Mouse (Mus musculus) cortical plate, adult 2 months (tissue): ENCODE results near the gene Ociad1. TPM values are rescaled to one million over a fixed set of nuclear protein-coding genes. Genes with fewer than 3 reads are reported as not detected.

Source experiments
- H3K27ac ChIP-seq: fragments of 200-500 bp; 2 replicates; pipeline ENCODE4 v1.5.1; 2012; ENCODE audit warnings: low read length, control low read depth, inconsistent platforms; ENCODE audit not compliant: insufficient read depth
- H3K4me1 ChIP-seq: fragments of 200-500 bp; 2 replicates; pipeline ENCODE4 v1.6.1; 2011; ENCODE audit warnings: low read length; ENCODE audit not compliant: control insufficient read depth, insufficient read depth
- H3K4me3 ChIP-seq: fragments of 200-500 bp; 2 replicates; pipeline ENCODE4 v1.5.1; 2011; ENCODE audit warnings: mild to moderate bottlenecking, low read length, control low read depth; ENCODE audit not compliant: insufficient read depth
- CTCF ChIP-seq: fragments of 200-500 bp; IDR thresholded peaks from 2 replicates; pipeline ENCODE4 v1.5.1; 2011; ENCODE audit warnings: mild to moderate bottlenecking, control low read depth, low read length; ENCODE audit not compliant: insufficient read depth; ENCODE audit errors: extremely low read depth
- POLR2A ChIP-seq: fragments of 200-500 bp; IDR thresholded peaks from 2 replicates; pipeline ENCODE4 v1.6.1; 2011; ENCODE audit warnings: mild to moderate bottlenecking, low read length, control low read depth; ENCODE audit not compliant: insufficient read depth; ENCODE audit errors: extremely low read depth
- polyA plus RNA-seq: library from polyadenylated mRNA; depleted of rRNA; stranded (reverse); fragments of >200 nt; gene quantifications from 2 replicates; pipeline ENCODE4 v1.2.3, GENCODE M21; 2012

Gene Ociad1
- polyA plus RNA-seq, 1 experiment, result 315 TPM

- Histone ChIP-seq H3K4me1 (peaks cover 6% of the 10 kb centered on the region), H3K4me3 (peak overlapping the region; percentile 76; the same call in 1 of the 2 replicates), H3K27ac (no peak overlapping the region)
- TF ChIP-seq CTCF, result no peak
- TF ChIP-seq POLR2A, result no peak
These were observed 43.9 kb downstream of the Ociad1 start for GRCm38 (mm10) chr5:73336448-73336847.

- TF ChIP-seq CTCF (no peak), POLR2A (peak; percentile 32; the same call in 1 of the 2 replicates)
- Histone ChIP-seq H3K27ac (peak overlapping the region; percentile 89), H3K4me1 (peaks cover 6% of the 10 kb centered on the region), H3K4me3 (peak overlapping the region; percentile 76)
These were observed 45.6 kb downstream of the Ociad1 start for GRCm38 (mm10) chr5:73337961-73338831.

GRCm38 (mm10) chr5:73338832-73339163 is 46.2 kb downstream of the Ociad1 start:
- TF ChIP-seq CTCF (no peak), POLR2A (no peak)
- H3K4me1 ChIP-seq, result peaks cover 6% of the 10 kb centered on the region
- peak overlapping the region; percentile 63; the same call in 1 of the 2 replicates for H3K27ac ChIP-seq
- peak overlapping the region; percentile 76 for H3K4me3 ChIP-seq

- Histone ChIP-seq H3K27ac (0 out of 2 replicates have a peak overlapping the region, but pooled peaks have one; percentile 41), H3K4me1 (peaks cover 7% of the 10 kb centered on the region), H3K4me3 (no peak overlapping the region)
- TF ChIP-seq POLR2A (no peak), CTCF (no peak)
These were observed 47.5 kb downstream of the Ociad1 start for GRCm38 (mm10) chr5:73339779-73340722.

GRCm38 (mm10) chr5:73340723-73341235 is 48.2 kb downstream of the Ociad1 start, which contains the start of gene Ociad2:
Gene Ociad2, minus strand, starts transcription at chr5:73341028.
- peak within 1 kb of the TSS; percentile 41; the same call in 1 of the 2 replicates for H3K27ac ChIP-seq
- H3K4me3 ChIP-seq, result no peak within 1 kb of the TSS
- H3K4me1 ChIP-seq, result peaks cover 4% of the 10 kb centered on the region
- TF ChIP-seq CTCF (no peak), POLR2A (no peak)

- Histone ChIP-seq H3K4me1 (peaks cover 4% of the 10 kb centered on the region), H3K27ac (no peak overlapping the region), H3K4me3 (no peak overlapping the region)
- TF ChIP-seq POLR2A (no peak), CTCF (no peak)
These were observed 50.2 kb downstream of the Ociad1 start for GRCm38 (mm10) chr5:73342701-73343355.

GRCm38 (mm10) chr5:73344310-73344709 is 51.7 kb downstream of the Ociad1 start:
- peak overlapping the region; percentile 80; the same call in 1 of the 2 replicates for H3K27ac ChIP-seq
- TF ChIP-seq CTCF (no peak), POLR2A (no peak)
- H3K4me1 ChIP-seq, result peaks cover 4% of the 10 kb centered on the region
- no peak overlapping the region for H3K4me3 ChIP-seq

GRCm38 (mm10) chr5:73345254-73345653 is 52.7 kb downstream of the Ociad1 start:
- no peak for TF ChIP-seq POLR2A
- no peak for TF ChIP-seq CTCF
- no peak overlapping the region for H3K4me3 ChIP-seq
- H3K27ac ChIP-seq, result peak overlapping the region; percentile 80; the same call in 1 of the 2 replicates
- H3K4me1 ChIP-seq, result peaks cover 3% of the 10 kb centered on the region

GRCm38 (mm10) chr5:73349514-73349913 is 56.9 kb downstream of the Ociad1 start:
- no peak overlapping the region for H3K27ac ChIP-seq
- no peak for TF ChIP-seq POLR2A
- no peak for TF ChIP-seq CTCF
- H3K4me1 ChIP-seq, result peaks cover 7% of the 10 kb centered on the region
- H3K4me3 ChIP-seq, result no peak overlapping the region
